Mouse (Mus musculus) midbrain, embryonic 15.5 days (tissue): ENCODE measurements around the gene Echdc3. TPM values are rescaled to one million over a fixed set of nuclear protein-coding genes. Genes with fewer than 3 reads are reported as not detected.

Experiments used
- ATAC-seq: fragments of 200-750 bp; cut with Nextera tagmentation; replicated peaks from 2 replicates; pipeline ENCODE4 v1.8.0; 2017; ENCODE audit warnings: moderate TSS enrichment
- H3K27ac ChIP-seq: fragments of 300-500 bp; sonication (generic); 2 replicates; pipeline ENCODE4 v1.5.1; 2015; ENCODE audit warnings: mild to moderate bottlenecking, inconsistent platforms
- H3K27me3 ChIP-seq: fragments of 300-500 bp; sonication (generic); replicated peaks from 2 replicates; pipeline ENCODE4 v1.6.1; 2015; ENCODE audit warnings: inconsistent platforms
- H3K36me3 ChIP-seq: fragments of 300-500 bp; sonication (generic); replicated peaks from 2 replicates; pipeline ENCODE4 v1.6.1; 2015; ENCODE audit warnings: inconsistent platforms
- H3K4me1 ChIP-seq: fragments of 300-500 bp; sonication (generic); 2 replicates; pipeline ENCODE4 v1.6.1; 2015; ENCODE audit warnings: inconsistent platforms
- H3K4me2 ChIP-seq: fragments of 300-500 bp; sonication (generic); 2 replicates; pipeline ENCODE4 v1.6.1; 2015; ENCODE audit warnings: inconsistent platforms, mild to moderate bottlenecking, moderate library complexity
- H3K4me3 ChIP-seq: fragments of 300-500 bp; sonication (generic); 2 replicates; pipeline ENCODE4 v1.5.1; 2015; ENCODE audit warnings: mild to moderate bottlenecking, inconsistent platforms
- H3K9ac ChIP-seq: fragments of 300-500 bp; sonication (generic); 2 replicates; pipeline ENCODE4 v1.6.1; 2015; ENCODE audit warnings: mild to moderate bottlenecking, inconsistent platforms
- H3K9me3 ChIP-seq: fragments of 300-500 bp; sonication (generic); 2 replicates; pipeline ENCODE4 v1.6.1; 2016; ENCODE audit warnings: inconsistent platforms
- WGBS: fragments of 180-500 bp; shearing (Covaris S2); methylation state at CpG from one replicate; pipeline ENCODE4 v1.1.7; 2015; ENCODE audit warnings: mixed read lengths; 5-methylcytosine and 5-hydroxymethylcytosine counted together
- polyA plus RNA-seq: library from polyadenylated mRNA; unstranded; fragments of >200 nt; fragmentation: Nextera tagmentation; extraction: Ambion mirVana; gene quantifications from 2 replicates; pipeline ENCODE4 v1.2.1, GENCODE M21; 2015

Echdc3 gene
- polyA plus RNA-seq, 1 experiment from 2014 or later = 1.2 TPM

- no peaks in the 10 kb centered on the region for H3K4me1 ChIP-seq
- WGBS = 39% methylated on average over 1 of the region's 1 CpGs
- no peaks in the 10 kb centered on the region for H3K9me3 ChIP-seq
- peak; percentile 80 for ATAC-seq
- H3K9ac ChIP-seq = no peak overlapping the region
- no peaks in the 10 kb centered on the region for H3K27me3 ChIP-seq
- no peak overlapping the region for H3K4me3 ChIP-seq
- H3K27ac ChIP-seq = no peak overlapping the region
- H3K4me2 ChIP-seq = no peak overlapping the region
- H3K36me3 ChIP-seq = no peaks in the 10 kb centered on the region
Measured at GRCm38 (mm10) chr2:6240072-6240471, 27.2 kb upstream of the Echdc3 start.

DNA sequence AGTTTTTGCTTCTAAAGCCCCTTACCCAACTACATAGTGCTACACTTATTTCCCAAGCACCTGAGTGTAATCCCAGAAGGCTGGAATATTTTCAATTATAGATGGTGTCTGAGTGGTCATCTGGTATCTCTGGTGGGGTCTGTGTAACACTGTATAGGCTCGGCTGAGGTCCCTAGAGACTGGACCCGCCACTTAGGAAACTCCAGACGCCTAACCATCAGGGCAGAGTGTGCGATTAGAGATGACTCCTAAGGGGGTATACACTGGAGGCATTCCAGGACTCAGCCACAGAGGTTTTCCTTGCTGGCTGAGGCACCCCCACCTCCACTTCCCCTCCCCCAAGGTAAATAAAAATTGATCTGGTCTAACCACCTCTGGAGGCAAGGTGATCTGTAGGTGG lies 26.5 kb upstream of the Echdc3 start:
- H3K9me3 ChIP-seq = no peaks in the 10 kb centered on the region
- no peak overlapping the region for H3K4me3 ChIP-seq
- no peaks in the 10 kb centered on the region for H3K4me1 ChIP-seq
- H3K27ac ChIP-seq = no peak overlapping the region
- H3K4me2 ChIP-seq = no peak overlapping the region
- no peak; the same call in 1 of the 2 replicates for ATAC-seq
- no peaks in the 10 kb centered on the region for H3K27me3 ChIP-seq
- H3K36me3 ChIP-seq = no peaks in the 10 kb centered on the region
- WGBS = 70% methylated on average over 4 of the region's 4 CpGs
- no peak overlapping the region for H3K9ac ChIP-seq

GRCm38 (mm10) chr2:6238679-6239078 lies 25.8 kb upstream of the Echdc3 start:
- ATAC-seq = peak; percentile 22; the same call in 1 of the 2 replicates
- Histone ChIP-seq H3K36me3 (no peaks in the 10 kb centered on the region), H3K27me3 (no peaks in the 10 kb centered on the region), H3K9me3 (no peaks in the 10 kb centered on the region), H3K4me3 (no peak overlapping the region), H3K9ac (no peak overlapping the region), H3K4me1 (no peaks in the 10 kb centered on the region), H3K4me2 (no peak overlapping the region), H3K27ac (no peak overlapping the region)
- WGBS = 63% methylated on average over 2 of the region's 2 CpGs

GRCm38 (mm10) chr2:6238244-6238643 lies 25.4 kb upstream of the Echdc3 start:
- Histone ChIP-seq H3K27ac (no peak overlapping the region), H3K4me1 (no peaks in the 10 kb centered on the region), H3K9me3 (no peaks in the 10 kb centered on the region), H3K4me2 (no peak overlapping the region), H3K9ac (no peak overlapping the region), H3K4me3 (no peak overlapping the region), H3K36me3 (no peaks in the 10 kb centered on the region), H3K27me3 (no peaks in the 10 kb centered on the region)
- ATAC-seq = no peak
- WGBS = 54% methylated on average over 4 of the region's 4 CpGs

DNA sequence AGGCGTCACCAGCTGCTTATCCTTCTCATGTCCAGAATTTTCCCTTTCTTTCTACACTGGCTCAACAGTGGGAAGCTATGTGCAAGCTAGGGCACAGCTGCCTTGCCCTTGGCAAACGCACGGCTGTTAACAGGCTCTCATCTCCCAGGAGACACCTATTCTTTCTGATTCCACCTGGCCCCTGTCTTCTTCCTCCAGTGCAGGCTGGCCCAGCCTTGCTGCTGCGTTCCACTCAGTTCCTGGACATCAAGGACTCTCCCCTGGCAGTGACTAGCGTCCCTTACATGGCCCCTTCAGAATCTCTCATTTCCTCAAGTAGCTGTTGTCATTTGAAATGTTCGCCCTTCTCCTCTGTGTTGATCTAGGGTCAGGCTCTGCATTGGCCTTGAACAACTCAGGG lies 20.5 kb upstream of the Echdc3 start:
- H3K4me1 ChIP-seq = no peaks in the 10 kb centered on the region
- H3K9me3 ChIP-seq = no peaks in the 10 kb centered on the region
- H3K4me3 ChIP-seq = no peak overlapping the region
- WGBS = 71% methylated on average over 6 of the region's 6 CpGs
- H3K27me3 ChIP-seq = no peaks in the 10 kb centered on the region
- H3K27ac ChIP-seq = no peak overlapping the region
- H3K4me2 ChIP-seq = no peak overlapping the region
- no peak overlapping the region for H3K9ac ChIP-seq
- H3K36me3 ChIP-seq = no peaks in the 10 kb centered on the region
- ATAC-seq = no peak

GRCm38 (mm10) chr2:6232755-6233154 lies 19.9 kb upstream of the Echdc3 start:
- no peaks in the 10 kb centered on the region for H3K36me3 ChIP-seq
- H3K9me3 ChIP-seq = no peaks in the 10 kb centered on the region
- H3K4me2 ChIP-seq = no peak overlapping the region
- no peaks in the 10 kb centered on the region for H3K27me3 ChIP-seq
- 82% methylated on average over 7 of the region's 7 CpGs for WGBS
- H3K9ac ChIP-seq = no peak overlapping the region
- no peaks in the 10 kb centered on the region for H3K4me1 ChIP-seq
- ATAC-seq = no peak
- H3K4me3 ChIP-seq = no peak overlapping the region
- H3K27ac ChIP-seq = no peak overlapping the region

GRCm38 (mm10) chr2:6230865-6231264 lies 18.0 kb upstream of the Echdc3 start:
- Histone ChIP-seq H3K9ac (no peak overlapping the region), H3K27me3 (no peaks in the 10 kb centered on the region), H3K36me3 (no peaks in the 10 kb centered on the region), H3K27ac (no peak overlapping the region), H3K4me2 (no peak overlapping the region), H3K9me3 (no peaks in the 10 kb centered on the region), H3K4me1 (peaks cover 7% of the 10 kb centered on the region; the same call in 1 of the 2 replicates), H3K4me3 (no peak overlapping the region)
- no peak for ATAC-seq
- WGBS = 84% methylated on average over 6 of the region's 6 CpGs

- Histone ChIP-seq H3K36me3 (no peaks in the 10 kb centered on the region), H3K4me3 (no peak overlapping the region), H3K9ac (no peak overlapping the region), H3K4me1 (peaks cover 7% of the 10 kb centered on the region; the same call in 1 of the 2 replicates), H3K27ac (no peak overlapping the region), H3K9me3 (no peaks in the 10 kb centered on the region), H3K4me2 (no peak overlapping the region), H3K27me3 (no peaks in the 10 kb centered on the region)
- ATAC-seq = no peak
- 78% methylated on average over 5 of the region's 5 CpGs for WGBS
Measured at GRCm38 (mm10) chr2:6229597-6230290, 16.9 kb upstream of the Echdc3 start.

DNA sequence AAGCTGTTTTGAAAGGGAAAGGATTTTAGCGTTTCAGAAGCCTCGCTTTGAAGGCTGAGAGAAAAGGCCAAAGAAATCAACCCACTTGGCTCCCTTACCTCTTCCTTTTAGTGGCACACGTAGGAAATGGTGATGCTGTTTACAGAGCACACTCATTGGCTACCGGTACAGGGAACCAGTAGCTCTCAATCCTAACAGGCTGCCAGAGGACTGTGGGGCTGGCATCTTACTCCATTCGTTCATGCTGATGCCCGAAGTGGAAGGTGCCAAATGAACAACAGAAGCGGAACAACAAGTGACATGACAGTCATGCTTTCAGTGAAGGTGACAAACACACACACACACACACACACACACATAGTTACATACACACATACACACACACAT lies 14.2 kb upstream of the Echdc3 start:
- Histone ChIP-seq H3K9ac (no peak overlapping the region), H3K27me3 (no peaks in the 10 kb centered on the region), H3K36me3 (no peaks in the 10 kb centered on the region), H3K4me2 (no peak overlapping the region), H3K27ac (no peak overlapping the region), H3K9me3 (no peaks in the 10 kb centered on the region), H3K4me1 (peaks cover 7% of the 10 kb centered on the region; the same call in 1 of the 2 replicates), H3K4me3 (no peak overlapping the region)
- 0 out of 2 replicates have a peak, but pooled peaks have one; percentile 45 for ATAC-seq
- 74% methylated on average over 7 of the region's 7 CpGs for WGBS

DNA sequence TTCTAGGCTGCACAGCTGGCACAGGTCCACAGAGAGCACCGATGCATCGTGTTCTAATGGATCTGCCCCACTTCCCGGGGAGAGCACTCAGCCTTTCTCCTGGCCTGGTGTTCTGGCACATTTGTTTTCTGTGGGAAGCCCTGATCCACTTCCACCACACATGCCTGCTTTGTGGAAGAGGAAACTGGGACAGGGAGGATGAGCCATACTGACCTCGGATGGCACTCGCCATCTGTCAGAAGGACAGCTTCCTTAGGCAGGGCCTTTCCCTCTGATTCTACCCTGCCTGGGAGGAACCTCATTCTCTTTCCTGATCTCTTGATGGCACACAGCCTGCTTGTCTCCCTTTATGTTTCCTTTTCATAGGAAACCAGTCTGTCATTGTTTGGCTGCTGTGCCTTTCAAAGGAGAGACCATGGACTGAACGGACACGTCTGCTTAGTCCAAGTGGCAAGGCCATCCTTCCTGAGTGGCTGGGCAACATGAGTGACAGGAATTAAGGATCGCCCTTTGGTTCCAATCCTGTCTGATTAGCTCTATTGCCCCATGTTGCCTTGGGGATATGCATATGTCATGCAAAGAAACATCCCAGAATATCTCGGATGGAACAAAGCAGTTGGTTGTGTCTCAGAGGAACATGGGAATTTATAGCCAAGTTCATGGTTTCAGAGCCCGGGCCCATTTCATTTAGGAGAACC lies 13.7 kb upstream of the Echdc3 start:
- H3K4me2 ChIP-seq = no peak overlapping the region

GRCm38 (mm10) chr2:6220141-6220805 lies 7.4 kb upstream of the Echdc3 start:
- Histone ChIP-seq H3K27me3 (no peaks in the 10 kb centered on the region), H3K27ac (no peak overlapping the region), H3K36me3 (no peaks in the 10 kb centered on the region), H3K4me1 (no peaks in the 10 kb centered on the region), H3K9me3 (no peaks in the 10 kb centered on the region), H3K4me3 (no peak overlapping the region), H3K4me2 (no peak overlapping the region), H3K9ac (no peak overlapping the region)
- 10% methylated on average over 4 of the region's 4 CpGs for WGBS
- peak; percentile 83 for ATAC-seq

More for the DNA sequence above, 13.7 kb upstream of the Echdc3 start:
- 54% methylated on average over 10 of the region's 10 CpGs for WGBS
- Histone ChIP-seq H3K36me3 (no peaks in the 10 kb centered on the region), H3K27me3 (no peaks in the 10 kb centered on the region), H3K27ac (0 out of 2 replicates have a peak overlapping the region, but pooled peaks have one; percentile 5), H3K9me3 (no peaks in the 10 kb centered on the region), H3K4me3 (no peak overlapping the region), H3K9ac (no peak overlapping the region), H3K4me1 (peaks cover 7% of the 10 kb centered on the region; the same call in 1 of the 2 replicates)
- ATAC-seq = peak; percentile 41; the same call in 1 of the 2 replicates

DNA sequence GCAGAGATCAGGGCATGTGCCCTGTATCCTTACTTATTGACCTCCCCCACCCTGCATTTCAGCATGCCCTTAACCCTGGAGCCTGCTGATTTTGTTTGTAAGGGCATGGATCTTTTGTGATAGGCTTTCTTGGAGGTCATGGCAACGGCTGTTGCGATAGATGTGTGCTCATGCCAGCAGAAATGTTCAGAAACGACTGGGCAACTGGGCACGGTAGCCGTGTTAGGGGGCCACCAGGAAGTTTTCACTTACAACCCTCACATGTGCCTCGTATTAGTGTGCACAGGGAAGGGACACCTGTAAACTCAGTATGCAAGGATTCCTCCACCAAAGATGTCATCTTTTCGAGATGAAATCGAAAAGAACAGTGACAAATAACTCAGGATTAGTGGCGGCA lies 508 bp downstream of the Echdc3 start:
- no peaks in the 10 kb centered on the region for H3K27me3 ChIP-seq
- H3K9me3 ChIP-seq = no peaks in the 10 kb centered on the region
- peak; percentile 16 for ATAC-seq
- 32% methylated on average over 9 of the region's 9 CpGs for WGBS
- H3K36me3 ChIP-seq = no peaks in the 10 kb centered on the region
- H3K9ac ChIP-seq = 0 out of 2 replicates have a peak overlapping the region, but pooled peaks have one; percentile 41
- no peak overlapping the region; the same call in 1 of the 2 replicates for H3K27ac ChIP-seq
- H3K4me2 ChIP-seq = peak overlapping the region; percentile 56
- H3K4me1 ChIP-seq = peaks cover 14% of the 10 kb centered on the region
- H3K4me3 ChIP-seq = peak overlapping the region; percentile 38
